Mouse (Mus musculus) heart, embryonic 15.5 days (tissue): ENCODE results near the gene Olfr1500. TPM values are rescaled to one million over a fixed set of nuclear protein-coding genes. Genes with fewer than 3 reads are reported as not detected.
"Not testable (repeated sequence)": the region's sequence is repeated elsewhere in the genome, so short reads cannot be mapped to it uniquely, and the experiment has no call there.

Experiments
- ATAC-seq: fragments of 200-750 bp; cut with Nextera tagmentation; replicated peaks from 2 replicates; pipeline ENCODE4 v1.8.0; 2017; ENCODE audit warnings: low read depth, moderate TSS enrichment; ENCODE audit not compliant: insufficient number of reproducible peaks, insufficient read depth, low FRiP score
- H3K27ac ChIP-seq: fragments of 300-500 bp; sonication (generic); 2 replicates; pipeline ENCODE4 v1.5.1; 2015; ENCODE audit warnings: mild to moderate bottlenecking, inconsistent platforms
- H3K27me3 ChIP-seq: fragments of 300-500 bp; sonication (generic); 2 replicates; pipeline ENCODE4 v1.6.1; 2015; ENCODE audit warnings: inconsistent platforms
- H3K36me3 ChIP-seq: fragments of 300-500 bp; sonication (generic); 2 replicates; pipeline ENCODE4 v1.6.1; 2015; ENCODE audit warnings: mild to moderate bottlenecking, inconsistent platforms
- H3K4me1 ChIP-seq: fragments of 300-500 bp; sonication (generic); replicated peaks from 2 replicates; pipeline ENCODE4 v1.6.1; 2015; ENCODE audit warnings: inconsistent platforms
- H3K4me2 ChIP-seq: fragments of 300-500 bp; sonication (generic); 2 replicates; pipeline ENCODE4 v1.6.1; 2015; ENCODE audit warnings: inconsistent platforms, mild to moderate bottlenecking, moderate library complexity
- H3K4me3 ChIP-seq: fragments of 300-500 bp; sonication (generic); 2 replicates; pipeline ENCODE4 v1.5.1; 2015; ENCODE audit warnings: mild to moderate bottlenecking, inconsistent platforms
- H3K9ac ChIP-seq: fragments of 300-500 bp; sonication (generic); 2 replicates; pipeline ENCODE4 v1.6.1; 2015; ENCODE audit warnings: mild to moderate bottlenecking, inconsistent platforms
- H3K9me3 ChIP-seq: fragments of 300-500 bp; sonication (generic); replicated peaks from 2 replicates; pipeline ENCODE4 v1.6.1; 2016; ENCODE audit warnings: inconsistent platforms
- WGBS: fragments of 180-500 bp; shearing (Covaris S2); methylation state at CpG from one replicate; pipeline ENCODE4 v1.1.7; 2015; ENCODE audit warnings: mixed read lengths; 5-methylcytosine and 5-hydroxymethylcytosine counted together
- polyA plus RNA-seq: library from polyadenylated mRNA; unstranded; fragments of >200 nt; fragmentation: Nextera tagmentation; extraction: Ambion mirVana; gene quantifications from 2 replicates; pipeline ENCODE4 v1.2.1, GENCODE M21; 2015

Olfr1500 gene
- not detected in 2 replicates for polyA plus RNA-seq

GRCm38 (mm10) chr19:13830388-13830787, at the start of gene Olfr1500:
Olfr1500 (minus strand) TSS chr19:13830488.
- ATAC-seq, result no peak
- no peak within 1 kb of the TSS for H3K4me2 ChIP-seq
- no peak within 1 kb of the TSS for H3K9ac ChIP-seq
- no peaks in the 10 kb centered on the region for H3K27me3 ChIP-seq
- no peaks in the 10 kb centered on the region for H3K4me1 ChIP-seq
- no peaks in the 10 kb centered on the region for H3K36me3 ChIP-seq
- no peaks in the 10 kb centered on the region for H3K9me3 ChIP-seq
- no peak within 1 kb of the TSS for H3K4me3 ChIP-seq
- no peak within 1 kb of the TSS for H3K27ac ChIP-seq

- Histone ChIP-seq H3K4me1 (no peaks in the 10 kb centered on the region), H3K27me3 (no peaks in the 10 kb centered on the region), H3K36me3 (no peaks in the 10 kb centered on the region), H3K9ac (no peak within 1 kb of the TSS), H3K27ac (no peak within 1 kb of the TSS), H3K9me3 (no peaks in the 10 kb centered on the region), H3K4me2 (no peak within 1 kb of the TSS), H3K4me3 (no peak within 1 kb of the TSS)
- 73% methylated on average over 1 of the region's 1 CpGs for WGBS
- ATAC-seq, result no peak
These were observed 31.2 kb upstream of the Olfr1500 start, which contains the start of gene Olfr1502 for GRCm38 (mm10) chr19:13861495-13861894. Olfr1502 (plus strand) TSS chr19:13861795.

- not testable (repeated sequence) for ATAC-seq, H3K4me2 ChIP-seq, H3K36me3 ChIP-seq, H3K27me3 ChIP-seq, H3K9me3 ChIP-seq, H3K4me1 ChIP-seq, H3K4me3 ChIP-seq, H3K9ac ChIP-seq, H3K27ac ChIP-seq
These were observed 20.3 kb upstream of the Olfr1500 start, which contains the start of gene Olfr1501 for GRCm38 (mm10) chr19:13850592-13850991. Olfr1501 (minus strand) TSS chr19:13850692.

GRCm38 (mm10) chr19:13828447-13828846, 1.8 kb downstream of the Olfr1500 start:
- H3K27me3 ChIP-seq, result no peaks in the 10 kb centered on the region
- no peak overlapping the region for H3K4me2 ChIP-seq
- ATAC-seq, result no peak
- H3K9me3 ChIP-seq, result no peaks in the 10 kb centered on the region
- no peak overlapping the region for H3K9ac ChIP-seq
- WGBS, result 79% methylated on average over 3 of the region's 3 CpGs
- H3K4me3 ChIP-seq, result no peak overlapping the region
- H3K4me1 ChIP-seq, result no peaks in the 10 kb centered on the region
- H3K36me3 ChIP-seq, result no peaks in the 10 kb centered on the region
- no peak overlapping the region for H3K27ac ChIP-seq

- 42% methylated on average over 5 of the region's 5 CpGs for WGBS
- Histone ChIP-seq H3K4me2 (no peak overlapping the region), H3K27ac (no peak overlapping the region), H3K36me3 (no peaks in the 10 kb centered on the region), H3K9ac (no peak overlapping the region), H3K4me1 (no peaks in the 10 kb centered on the region), H3K4me3 (no peak overlapping the region), H3K27me3 (no peaks in the 10 kb centered on the region), H3K9me3 (no peaks in the 10 kb centered on the region)
- no peak for ATAC-seq
These were observed 9.4 kb downstream of the Olfr1500 start for GRCm38 (mm10) chr19:13820847-13821246.

- H3K4me1 ChIP-seq, result no peaks in the 10 kb centered on the region
- no peak within 1 kb of the TSS for H3K9ac ChIP-seq
- no peaks in the 10 kb centered on the region for H3K9me3 ChIP-seq
- H3K27ac ChIP-seq, result no peak within 1 kb of the TSS
- ATAC-seq, result no peak
- H3K27me3 ChIP-seq, result no peaks in the 10 kb centered on the region
- H3K4me2 ChIP-seq, result no peak within 1 kb of the TSS
- no peaks in the 10 kb centered on the region for H3K36me3 ChIP-seq
- H3K4me3 ChIP-seq, result no peak within 1 kb of the TSS
These were observed 10.9 kb downstream of the Olfr1500 start, which contains the start of gene Olfr1499 for GRCm38 (mm10) chr19:13819347-13819746. Olfr1499 (minus strand) TSS chr19:13819447.

GRCm38 (mm10) chr19:13818827-13819226, 11.5 kb downstream of the Olfr1500 start:
- no peak overlapping the region for H3K27ac ChIP-seq
- WGBS, result 27% methylated on average over 5 of the region's 5 CpGs
- no peak overlapping the region for H3K4me3 ChIP-seq
- no peaks in the 10 kb centered on the region for H3K27me3 ChIP-seq
- no peak for ATAC-seq
- H3K9ac ChIP-seq, result no peak overlapping the region
- no peaks in the 10 kb centered on the region for H3K4me1 ChIP-seq
- no peaks in the 10 kb centered on the region for H3K36me3 ChIP-seq
- H3K4me2 ChIP-seq, result no peak overlapping the region
- H3K9me3 ChIP-seq, result no peaks in the 10 kb centered on the region

GRCm38 (mm10) chr19:13812823-13813222, 17.5 kb downstream of the Olfr1500 start:
- no peak overlapping the region for H3K4me2 ChIP-seq
- H3K36me3 ChIP-seq, result no peaks in the 10 kb centered on the region
- 48% methylated on average over 2 of the region's 2 CpGs for WGBS
- H3K4me3 ChIP-seq, result no peak overlapping the region
- no peaks in the 10 kb centered on the region for H3K27me3 ChIP-seq
- ATAC-seq, result no peak
- H3K9me3 ChIP-seq, result no peaks in the 10 kb centered on the region
- H3K9ac ChIP-seq, result no peak overlapping the region
- H3K4me1 ChIP-seq, result no peaks in the 10 kb centered on the region
- no peak overlapping the region for H3K27ac ChIP-seq

- not testable (repeated sequence) for H3K27ac ChIP-seq, H3K36me3 ChIP-seq, H3K27me3 ChIP-seq, ATAC-seq, H3K4me3 ChIP-seq, H3K4me2 ChIP-seq, H3K4me1 ChIP-seq, H3K9me3 ChIP-seq, H3K9ac ChIP-seq
- 55% methylated on average over 1 of the region's 1 CpGs for WGBS
These were observed 24.8 kb downstream of the Olfr1500 start for GRCm38 (mm10) chr19:13805486-13805885.

- no peak within 1 kb of the TSS for H3K4me2 ChIP-seq
- H3K27me3 ChIP-seq, result no peaks in the 10 kb centered on the region
- no peak within 1 kb of the TSS for H3K27ac ChIP-seq
- H3K4me3 ChIP-seq, result no peak within 1 kb of the TSS
- no peak within 1 kb of the TSS for H3K9ac ChIP-seq
- H3K36me3 ChIP-seq, result no peaks in the 10 kb centered on the region
- no peaks in the 10 kb centered on the region for H3K9me3 ChIP-seq
- no peak for ATAC-seq
- H3K4me1 ChIP-seq, result no peaks in the 10 kb centered on the region
These were observed 32.2 kb downstream of the Olfr1500 start, which contains the start of gene Olfr1497 for GRCm38 (mm10) chr19:13798102-13798501. Olfr1497 (minus strand) TSS chr19:13798202.

GRCm38 (mm10) chr19:13777578-13777977, 52.7 kb downstream of the Olfr1500 start, which contains the start of gene Olfr1496:
Olfr1496 (plus strand) TSS chr19:13777878.
- H3K4me3 ChIP-seq, result no peak within 1 kb of the TSS
- ATAC-seq, result no peak
- H3K27me3 ChIP-seq, result no peaks in the 10 kb centered on the region
- H3K9ac ChIP-seq, result no peak within 1 kb of the TSS
- H3K36me3 ChIP-seq, result no peaks in the 10 kb centered on the region
- H3K27ac ChIP-seq, result no peak within 1 kb of the TSS
- H3K4me1 ChIP-seq, result no peaks in the 10 kb centered on the region
- H3K9me3 ChIP-seq, result no peaks in the 10 kb centered on the region
- H3K4me2 ChIP-seq, result no peak within 1 kb of the TSS
- 76% methylated on average over 1 of the region's 1 CpGs for WGBS
